Mouse (Mus musculus) kidney, postnatal 0 days (tissue): ENCODE results near the gene Acsm3. TPM values are rescaled to one million over a fixed set of nuclear protein-coding genes. Genes with fewer than 3 reads are reported as not detected.
"Not testable (repeated sequence)": the region's sequence is repeated elsewhere in the genome, so short reads cannot be mapped to it uniquely, and the experiment has no call there.

Source experiments
- ATAC-seq: fragments of 200-750 bp; cut with Nextera tagmentation; replicated peaks from 2 replicates; pipeline ENCODE4 v1.8.0; 2017; ENCODE audit warnings: low read depth, moderate number of reproducible peaks, moderate TSS enrichment, moderate library complexity; ENCODE audit not compliant: low FRiP score
- DNase-seq: peaks from one replicate; pipeline ENCODE4 v3.0.0-alpha.2; 2016; ENCODE audit warnings: low spot score
- H3K27ac ChIP-seq: fragments of 300-500 bp; sonication (generic); 2 replicates; pipeline ENCODE4 v1.5.1; 2014; ENCODE audit warnings: mild to moderate bottlenecking
- H3K27me3 ChIP-seq: fragments of 300-500 bp; sonication (generic); 2 replicates; pipeline ENCODE4 v1.6.1; 2014; ENCODE audit warnings: low read length, mixed read lengths; ENCODE audit not compliant: insufficient read depth
- H3K36me3 ChIP-seq: fragments of 300-500 bp; sonication (generic); 2 replicates; pipeline ENCODE4 v1.6.1; 2014; ENCODE audit warnings: low read length, mixed read lengths; ENCODE audit not compliant: insufficient read depth
- H3K4me1 ChIP-seq: fragments of 300-500 bp; sonication (generic); replicated peaks from 2 replicates; pipeline ENCODE4 v1.6.1; 2014; ENCODE audit warnings: antibody characterized with exemption, low read length, mixed read lengths; ENCODE audit not compliant: insufficient read depth
- H3K4me2 ChIP-seq: fragments of 300-500 bp; sonication (generic); 2 replicates; pipeline ENCODE4 v1.6.1; 2014; ENCODE audit warnings: mild to moderate bottlenecking, low read length, moderate library complexity, mixed read lengths
- H3K4me3 ChIP-seq: fragments of 300-500 bp; sonication (generic); replicated peaks from 2 replicates; pipeline ENCODE4 v1.5.1; 2014; ENCODE audit warnings: low read depth, low read length
- H3K9ac ChIP-seq: fragments of 300-500 bp; sonication (generic); 2 replicates; pipeline ENCODE4 v1.6.1; 2014; ENCODE audit warnings: low read depth, low read length
- H3K9me3 ChIP-seq: fragments of 300-500 bp; sonication (generic); replicated peaks from 2 replicates; pipeline ENCODE4 v1.6.1; 2016; ENCODE audit warnings: low read length, inconsistent platforms, mixed read lengths
- CTCF ChIP-seq: IDR thresholded peaks from 2 replicates; pipeline ENCODE4 v1.5.1; 2016; ENCODE audit warnings: antibody characterized with exemption, low read depth, mild to moderate bottlenecking, moderate library complexity
- WGBS: fragments of 180-500 bp; shearing (Covaris S2); extraction: QIAGEN DNeasy Blood & Tissue Kit; methylation state at CpG from one replicate; pipeline ENCODE4 v1.1.7; 2014; 5-methylcytosine and 5-hydroxymethylcytosine counted together
- polyA plus RNA-seq: library from polyadenylated mRNA; unstranded; fragments of >200 nt; fragmentation: Nextera tagmentation; extraction: Ambion mirVana; gene quantifications from 2 replicates; pipeline ENCODE4 v1.2.1, GENCODE M21; 2015

Acsm3 gene
- polyA plus RNA-seq, 1 experiment from 2014 or later: 0.99 TPM

DNA sequence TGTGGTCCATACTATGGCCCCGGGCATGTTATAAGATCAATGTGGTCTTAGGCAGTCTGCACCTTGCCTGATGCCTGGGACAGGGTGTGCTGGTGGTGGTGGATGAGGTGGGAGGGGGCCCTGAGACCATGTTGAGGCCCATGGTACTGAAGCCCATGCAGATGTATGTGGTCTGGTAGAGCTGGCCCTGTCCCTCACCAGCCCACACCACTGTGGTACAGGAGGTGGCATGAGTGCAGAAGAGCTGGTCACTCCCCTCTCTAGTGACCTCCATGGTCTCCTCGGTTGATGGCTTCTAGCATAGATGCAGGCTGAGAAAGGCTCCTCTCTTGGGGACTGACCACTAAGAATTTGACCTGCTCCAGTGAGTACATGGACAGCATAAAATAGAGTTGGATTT is 21.8 kb upstream of the Acsm3 start:
- no peaks in the 10 kb centered on the region for H3K36me3 ChIP-seq
- H3K4me3 ChIP-seq: no peak overlapping the region
- no peaks in the 10 kb centered on the region for H3K4me1 ChIP-seq
- H3K4me2 ChIP-seq: no peak overlapping the region
- H3K9ac ChIP-seq: no peak overlapping the region
- no peak for DNase-seq
- no peak for TF ChIP-seq CTCF
- 81% methylated on average over 2 of the region's 2 CpGs for WGBS
- ATAC-seq: no peak
- no peaks in the 10 kb centered on the region for H3K9me3 ChIP-seq
- no peaks in the 10 kb centered on the region for H3K27me3 ChIP-seq
- H3K27ac ChIP-seq: no peak overlapping the region

DNA sequence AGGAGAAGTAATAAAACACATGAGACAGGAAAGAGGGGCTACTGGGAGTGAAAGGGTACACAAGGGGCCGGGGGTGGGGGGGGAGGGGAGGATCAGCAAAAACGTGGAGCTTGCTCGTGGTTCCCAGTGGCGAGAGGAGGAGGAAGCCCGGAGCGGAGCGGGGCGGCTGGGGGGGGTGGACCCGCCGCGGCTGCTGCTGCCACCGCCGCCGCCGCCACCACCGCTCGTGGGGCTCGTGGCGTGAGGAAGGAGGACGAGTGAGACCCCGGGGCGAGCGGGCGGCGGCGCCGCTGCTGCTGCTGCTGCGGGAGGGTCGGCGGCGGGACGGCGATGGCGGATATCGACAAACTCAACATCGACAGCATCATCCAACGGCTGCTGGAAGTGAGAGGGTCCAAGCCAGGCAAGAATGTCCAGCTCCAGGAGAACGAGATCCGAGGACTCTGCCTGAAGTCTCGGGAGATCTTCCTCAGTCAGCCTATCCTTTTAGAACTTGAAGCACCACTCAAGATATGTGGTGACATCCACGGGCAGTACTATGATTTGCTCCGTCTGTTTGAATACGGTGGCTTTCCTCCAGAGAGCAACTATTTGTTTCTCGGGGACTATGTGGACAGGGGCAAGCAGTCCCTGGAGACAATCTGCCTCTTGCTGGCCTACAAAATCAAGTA is 20.8 kb upstream of the Acsm3 start:
- peak; percentile 61 for ATAC-seq
- DNase-seq: peak; percentile 15
- not testable (repeated sequence) for H3K4me1 ChIP-seq, H3K9me3 ChIP-seq, H3K9ac ChIP-seq, H3K36me3 ChIP-seq, H3K27me3 ChIP-seq, H3K27ac ChIP-seq
- peak overlapping the region; percentile 24 for H3K4me3 ChIP-seq
- peak overlapping the region; percentile 53 for H3K4me2 ChIP-seq
- 4% methylated on average over 24 of the region's 44 CpGs for WGBS

DNA sequence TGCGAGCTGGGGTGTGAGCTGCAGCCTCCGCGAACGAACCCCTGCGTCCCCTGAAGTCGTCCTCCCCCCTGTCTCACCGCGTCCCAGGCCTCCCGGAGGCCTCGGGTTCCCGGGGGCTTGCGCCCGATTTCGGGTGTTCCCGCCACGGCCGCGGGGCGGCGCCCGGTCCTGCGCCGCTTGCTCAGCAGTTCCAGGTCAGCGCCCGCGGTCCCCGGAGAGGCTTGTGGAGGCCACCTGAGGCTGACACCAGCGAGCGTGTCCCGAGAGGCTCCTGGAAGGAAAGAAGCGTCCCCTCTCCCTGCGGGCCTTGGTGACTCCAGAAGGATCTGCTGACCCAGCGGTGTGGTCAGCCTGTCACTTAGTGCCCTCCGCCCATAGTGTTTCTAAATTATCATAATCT is 16.4 kb upstream of the Acsm3 start:
- peak overlapping the region; percentile 33; the same call in 1 of the 2 replicates for H3K4me2 ChIP-seq
- H3K9ac ChIP-seq: no peak overlapping the region
- H3K9me3 ChIP-seq: no peaks in the 10 kb centered on the region
- no peak overlapping the region for H3K27ac ChIP-seq
- H3K27me3 ChIP-seq: no peaks in the 10 kb centered on the region
- H3K36me3 ChIP-seq: no peaks in the 10 kb centered on the region
- no peak overlapping the region for H3K4me3 ChIP-seq
- no peaks in the 10 kb centered on the region; the same call in 1 of the 2 replicates for H3K4me1 ChIP-seq
- WGBS: 9% methylated on average over 34 of the region's 34 CpGs
- peak; percentile 56 for TF ChIP-seq CTCF
- ATAC-seq: peak; percentile 71; the same call in 1 of the 2 replicates
- peak; percentile 28 for DNase-seq

DNA sequence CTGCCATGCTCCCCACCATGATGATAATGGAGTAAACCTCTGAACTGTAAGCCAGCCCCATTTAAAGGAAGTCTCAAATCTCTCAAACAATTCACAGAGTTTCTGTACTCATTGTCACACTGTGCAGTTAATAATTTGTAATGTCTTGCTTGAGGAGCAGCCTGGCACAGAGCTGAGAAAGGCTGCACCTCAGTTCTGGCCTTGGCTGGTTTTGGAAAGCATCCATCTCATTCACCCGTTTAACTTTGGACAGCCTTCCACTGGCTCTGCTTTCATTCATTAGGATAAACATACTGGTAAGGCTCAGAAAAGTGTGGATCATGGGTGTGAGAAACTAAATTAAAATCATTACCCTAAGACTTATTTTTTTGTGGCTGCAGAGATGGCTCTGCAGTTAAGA is 14.9 kb upstream of the Acsm3 start:
- no peaks in the 10 kb centered on the region for H3K27me3 ChIP-seq
- no peak overlapping the region for H3K27ac ChIP-seq
- ATAC-seq (no peak), DNase-seq (no peak)
- TF ChIP-seq CTCF: no peak
- no peak overlapping the region for H3K9ac ChIP-seq
- H3K4me1 ChIP-seq: no peaks in the 10 kb centered on the region; the same call in 1 of the 2 replicates
- no peak overlapping the region for H3K4me2 ChIP-seq
- no peaks in the 10 kb centered on the region for H3K9me3 ChIP-seq
- 51% methylated on average over 1 of the region's 1 CpGs for WGBS
- H3K36me3 ChIP-seq: no peaks in the 10 kb centered on the region
- no peak overlapping the region for H3K4me3 ChIP-seq

DNA sequence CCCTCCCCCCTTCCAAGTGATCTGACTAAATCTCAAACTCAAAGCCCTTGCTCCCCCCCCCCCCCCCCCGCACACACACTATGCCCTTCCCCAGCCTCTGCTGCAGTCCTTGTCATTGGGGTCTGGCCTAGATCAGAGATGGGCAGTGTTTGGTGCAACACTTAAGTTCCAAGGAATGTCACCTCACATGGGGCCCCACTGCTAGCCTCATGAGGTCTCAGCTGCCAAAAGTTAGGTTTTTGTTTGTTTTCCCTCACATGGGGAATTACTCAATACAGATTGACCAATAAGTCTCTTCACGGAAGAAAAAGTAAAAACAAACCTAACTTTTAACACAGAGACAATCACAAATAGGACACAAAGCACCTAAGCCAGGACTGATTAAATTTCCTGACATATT is 12.0 kb upstream of the Acsm3 start:
- H3K27ac ChIP-seq: no peak overlapping the region
- no peaks in the 10 kb centered on the region for H3K36me3 ChIP-seq
- H3K4me1 ChIP-seq: no peaks in the 10 kb centered on the region; the same call in 1 of the 2 replicates
- ATAC-seq (no peak), DNase-seq (no peak)
- H3K27me3 ChIP-seq: no peaks in the 10 kb centered on the region
- 67% methylated on average over 2 of the region's 2 CpGs for WGBS
- no peak overlapping the region for H3K4me3 ChIP-seq
- no peak overlapping the region for H3K9ac ChIP-seq
- no peak for TF ChIP-seq CTCF
- H3K4me2 ChIP-seq: no peak overlapping the region
- no peaks in the 10 kb centered on the region for H3K9me3 ChIP-seq

DNA sequence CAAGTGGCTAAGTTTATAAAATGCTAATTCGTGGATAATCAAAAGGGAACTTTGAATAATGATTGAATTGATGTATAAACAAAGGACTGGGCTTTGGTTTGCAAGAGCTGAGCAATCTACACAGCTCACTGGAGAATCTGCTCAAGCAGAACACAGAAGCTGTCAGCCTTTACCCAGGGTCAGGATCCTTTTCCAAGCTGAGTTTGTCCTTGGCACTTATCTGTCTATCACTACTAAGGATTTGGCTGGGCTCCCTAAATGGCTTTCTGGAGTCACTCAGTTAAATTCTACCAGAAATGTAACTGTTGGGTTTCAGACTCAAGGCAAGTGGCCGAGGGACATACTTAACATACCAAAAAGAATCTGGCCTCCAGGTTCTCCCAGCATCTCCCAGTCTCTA is 10.8 kb upstream of the Acsm3 start:
- no peak for TF ChIP-seq CTCF
- whole genome bisulfite sequencing: 48% methylated on average over 2 of the region's 2 CpGs
- Histone ChIP-seq H3K9ac (no peak overlapping the region), H3K4me3 (no peak overlapping the region), H3K4me2 (no peak overlapping the region), H3K36me3 (no peaks in the 10 kb centered on the region), H3K4me1 (no peaks in the 10 kb centered on the region), H3K27ac (no peak overlapping the region), H3K27me3 (no peaks in the 10 kb centered on the region), H3K9me3 (no peaks in the 10 kb centered on the region)
- DNase-seq (no peak), ATAC-seq (no peak)

DNA sequence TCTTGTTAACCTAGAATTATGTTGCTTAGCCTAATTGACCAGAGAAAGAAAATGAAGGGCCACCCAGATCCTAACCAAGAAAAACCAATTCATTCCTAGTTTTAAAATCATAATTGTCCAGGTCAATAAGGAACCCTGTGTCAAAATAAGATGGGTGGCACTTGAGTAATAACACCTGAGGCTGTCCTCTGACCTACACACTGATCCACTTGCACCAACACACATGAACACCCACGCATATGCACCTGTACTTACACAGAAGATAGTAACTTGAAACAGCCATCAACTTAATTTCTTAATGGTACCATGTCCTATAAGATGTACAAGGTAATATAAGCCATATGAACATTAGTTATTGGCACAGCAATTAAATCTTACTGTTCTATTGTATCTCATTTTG is 7.0 kb upstream of the Acsm3 start:
- ATAC-seq: no peak

More for the DNA sequence above, 7.0 kb upstream of the Acsm3 start:
- Histone ChIP-seq H3K4me1 (no peaks in the 10 kb centered on the region), H3K36me3 (no peaks in the 10 kb centered on the region), H3K27me3 (no peaks in the 10 kb centered on the region), H3K9ac (no peak overlapping the region), H3K4me3 (no peak overlapping the region), H3K27ac (no peak overlapping the region), H3K4me2 (no peak overlapping the region), H3K9me3 (no peaks in the 10 kb centered on the region)
- DNase-seq: no peak
- WGBS: 81% methylated on average over 1 of the region's 1 CpGs
- TF ChIP-seq CTCF: no peak
